Mouse (Mus musculus): Measurements from ENCODE around the gene Olfr1189. TPM values are rescaled to one million over a fixed set of nuclear protein-coding genes. Genes with fewer than 3 reads are reported as not detected.

Olfr1189 gene
- total RNA-seq (2023) = not detected

GRCm38 (mm10) chr2:88586154-88586553 is at the start of gene Olfr1189:
Gene Olfr1189 (plus strand): TSS chr2:88586454.

DNA sequence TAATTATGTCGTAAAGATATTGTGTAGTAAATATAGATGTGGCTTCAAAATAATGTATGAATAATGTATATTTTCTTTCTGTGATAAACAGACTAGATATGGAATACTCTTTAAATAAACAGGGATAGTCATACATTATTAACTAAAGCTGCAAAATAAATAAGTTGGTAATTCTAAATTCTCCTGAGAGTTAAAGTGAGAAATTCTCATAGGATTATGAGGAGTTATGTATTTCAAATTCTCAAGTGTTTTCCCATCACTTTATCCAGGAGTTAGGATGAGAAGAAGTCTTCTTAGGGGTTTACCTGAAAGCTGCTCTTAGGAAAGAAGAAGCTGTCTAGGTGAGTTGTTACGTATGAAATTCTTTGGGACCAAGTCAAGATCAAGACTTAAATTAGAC is 29.6 kb upstream of the Olfr1189 start, which contains the start of gene Olfr1188:
TSS of gene Olfr1188 (plus strand) at position 301 of the 400 bp plus-strand sequence.

DNA sequence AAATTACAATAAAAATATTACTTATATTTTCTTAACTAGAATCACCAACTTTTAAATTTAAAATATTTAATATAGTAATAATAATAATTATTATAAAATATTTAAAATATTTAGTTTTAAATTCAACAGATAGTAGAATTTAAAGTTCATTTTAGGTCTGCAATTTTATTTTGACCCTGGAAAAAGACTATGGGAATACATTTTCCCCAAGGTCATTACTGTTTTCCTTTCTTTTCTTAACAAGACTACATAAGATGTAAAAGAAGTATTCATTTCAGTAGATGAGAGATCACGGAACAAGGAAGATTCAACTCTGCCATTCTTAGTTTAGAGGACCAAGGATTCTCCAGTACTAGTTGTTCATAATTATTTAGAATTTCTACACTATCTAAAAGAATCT is 54.0 kb downstream of the Olfr1189 start, which contains the start of gene Olfr1191-ps1:
TSS of gene Olfr1191-ps1 (plus strand) at position 301 of the 400 bp plus-strand sequence.

Other genes starting within 250 kb of the Olfr1189 start
- not detected for gene Olfr1176, start 249.7 kb upstream of the Olfr1189 start, total RNA-seq (2023)
- gene Olfr1177-ps, start 240.0 kb upstream of the Olfr1189 start, total RNA-seq (2023) = not detected
- not detected for gene Olfr1178, start 199.4 kb upstream of the Olfr1189 start, total RNA-seq (2023)
- not detected for gene Olfr1179, start 180.0 kb upstream of the Olfr1189 start, total RNA-seq (2023)
- gene Olfr1180, start 167.3 kb upstream of the Olfr1189 start, total RNA-seq (2023) = not detected
- not detected for gene Olfr1181, start 160.3 kb upstream of the Olfr1189 start, total RNA-seq (2023)
- not detected for gene Gm13757, start 137.3 kb upstream of the Olfr1189 start, total RNA-seq (2023)
- gene Olfr1183, start 131.6 kb upstream of the Olfr1189 start, total RNA-seq (2023) = not detected
- gene Olfr1184, start 102.9 kb upstream of the Olfr1189 start, total RNA-seq (2023) = not detected
- not detected for gene Olfr1185-ps1, start 93.1 kb upstream of the Olfr1189 start, total RNA-seq (2023)
- not detected for gene Olfr1186, start 67.9 kb upstream of the Olfr1189 start, total RNA-seq (2023)
- not detected for gene Olfr1188, start 29.5 kb upstream of the Olfr1189 start, total RNA-seq (2023)
- gene Olfr1191-ps1, start 54.1 kb downstream of the Olfr1189 start, total RNA-seq (2023) = not detected
- not detected for gene Olfr1192-ps1, start 62.1 kb downstream of the Olfr1189 start, total RNA-seq (2023)
- gene Olfr1193, start 89.2 kb downstream of the Olfr1189 start, total RNA-seq (2023) = not detected
- not detected for gene Olfr1195, start 102.7 kb downstream of the Olfr1189 start, total RNA-seq (2023)
- not detected for gene Olfr1196, start 118.1 kb downstream of the Olfr1189 start, total RNA-seq (2023)
- not detected for gene Olfr1197, start 145.9 kb downstream of the Olfr1189 start, total RNA-seq (2023)
- gene Olfr1198, start 164.9 kb downstream of the Olfr1189 start, total RNA-seq (2023) = not detected
- gene Olfr1199, start 174.0 kb downstream of the Olfr1189 start, total RNA-seq (2023) = not detected
- not detected for gene Olfr1200, start 184.0 kb downstream of the Olfr1189 start, total RNA-seq (2023)
- not detected for gene Olfr1201, start 206.6 kb downstream of the Olfr1189 start, total RNA-seq (2023)
- gene Olfr1202, start 228.0 kb downstream of the Olfr1189 start, total RNA-seq (2023) = not detected
- gene Olfr1205, start 243.3 kb downstream of the Olfr1189 start, total RNA-seq (2023) = not detected